Mouse (Mus musculus): ENCODE measurements at regions not wholly inside any gene's neighbourhood (a gene's known extent, or its start where the extent isn't known, plus 50 kb on each side); places are given as distances from the start of the nearest gene placed in this dataset.

DNA sequence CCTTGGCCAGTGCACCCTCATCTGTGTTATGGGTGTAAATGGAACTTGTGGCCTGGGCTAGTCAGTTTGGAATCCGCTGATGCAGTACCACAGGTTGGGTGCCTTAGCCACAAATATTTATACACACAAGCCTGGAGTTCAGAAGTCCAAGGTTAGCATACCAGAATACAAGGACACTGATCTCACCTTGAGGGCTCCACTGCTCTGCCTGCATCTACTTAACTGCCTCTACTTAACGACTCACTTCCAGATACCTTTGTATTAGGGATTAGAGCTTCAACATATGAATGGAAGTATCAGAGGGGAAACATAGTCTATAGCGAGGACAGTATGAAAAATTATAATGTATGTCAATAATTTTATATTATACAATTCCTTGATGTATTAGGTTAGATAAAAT lies 57.5 kb downstream of the Tmem174 start:
- H3K9me3 ChIP-seq (ENCODE audit: control insufficient read depth, low read length): no peaks in the 10 kb centered on the region
- no peak overlapping the region for H3K27ac ChIP-seq (replicated peaks; ENCODE audit: low read depth, low read length)
- H3K36me3 ChIP-seq (ENCODE audit: control insufficient read depth, insufficient read depth, low read length): no peaks in the 10 kb centered on the region
- DNase-seq (ENCODE audit: low spot score) (no peak), ATAC-seq (ENCODE audit: insufficient number of reproducible peaks, low FRiP score, low TSS enrichment, low read depth) (no peak)
- H3K9ac ChIP-seq (ENCODE audit: low read length): no peak overlapping the region
- H3K4me1 ChIP-seq (ENCODE audit: control insufficient read depth, insufficient read depth, low read length): no peaks in the 10 kb centered on the region
- peaks cover 9% of the 10 kb centered on the region; the same call in 1 of the 2 replicates for H3K27me3 ChIP-seq (ENCODE audit: control insufficient read depth, insufficient read depth, low read length)
- no peak overlapping the region for H3K4me2 ChIP-seq (ENCODE audit: low read depth, severe bottlenecking)
- no peak overlapping the region for H3K4me3 ChIP-seq (ENCODE audit: low read depth, low read length)
- WGBS: 81% methylated on average over 3 of the region's 3 CpGs

DNA sequence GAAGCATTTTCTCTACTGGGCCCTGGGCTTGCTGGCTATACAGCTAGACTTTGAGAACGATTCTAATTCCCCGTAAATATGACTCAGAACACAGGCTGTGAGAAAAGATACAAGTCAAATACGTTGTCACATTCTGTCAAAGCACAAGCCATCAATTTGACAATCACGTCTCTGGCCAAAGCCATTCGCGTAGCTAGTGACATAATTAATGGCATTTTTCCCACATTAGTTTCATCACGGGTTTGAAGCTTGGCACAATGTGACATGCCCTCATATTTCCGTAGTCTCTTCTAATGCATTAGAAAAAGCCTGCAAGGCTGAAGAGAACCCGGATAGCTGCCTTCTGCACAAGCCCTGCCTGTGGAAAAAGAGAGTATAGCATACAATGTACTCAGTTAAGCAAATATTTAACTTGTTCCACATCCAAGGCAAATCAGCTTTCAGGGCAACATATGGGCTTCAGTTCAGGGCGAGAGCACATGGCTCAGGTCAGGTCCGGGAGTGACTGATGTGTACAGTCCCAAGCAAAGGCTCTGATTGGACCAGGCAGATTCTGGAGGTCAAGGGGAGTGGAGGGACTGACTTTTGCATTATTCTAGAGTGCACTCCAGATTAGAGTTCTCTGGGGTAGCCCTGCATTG lies 58.7 kb downstream of the Tmem174 start:
- no peak overlapping the region for H3K4me2 ChIP-seq (ENCODE audit: low read depth, severe bottlenecking)
- DNase-seq (ENCODE audit: low spot score): no peak
- H3K27me3 ChIP-seq (ENCODE audit: control insufficient read depth, insufficient read depth, low read length): peaks cover 9% of the 10 kb centered on the region
- no peak for ATAC-seq (ENCODE audit: insufficient number of reproducible peaks, low FRiP score, low TSS enrichment, low read depth)
- no peaks in the 10 kb centered on the region; the same call in 1 of the 2 replicates for H3K4me1 ChIP-seq (ENCODE audit: control insufficient read depth, insufficient read depth, low read length)
- H3K27ac ChIP-seq (replicated peaks; ENCODE audit: low read depth, low read length): no peak overlapping the region
- no peak overlapping the region for H3K4me3 ChIP-seq (ENCODE audit: low read depth, low read length)
- H3K9me3 ChIP-seq (ENCODE audit: control insufficient read depth, low read length): no peaks in the 10 kb centered on the region
- 69% methylated on average over 11 of the region's 11 CpGs for WGBS
- no peak overlapping the region for H3K9ac ChIP-seq (ENCODE audit: low read length)
- no peaks in the 10 kb centered on the region for H3K36me3 ChIP-seq (ENCODE audit: control insufficient read depth, insufficient read depth, low read length)

DNA sequence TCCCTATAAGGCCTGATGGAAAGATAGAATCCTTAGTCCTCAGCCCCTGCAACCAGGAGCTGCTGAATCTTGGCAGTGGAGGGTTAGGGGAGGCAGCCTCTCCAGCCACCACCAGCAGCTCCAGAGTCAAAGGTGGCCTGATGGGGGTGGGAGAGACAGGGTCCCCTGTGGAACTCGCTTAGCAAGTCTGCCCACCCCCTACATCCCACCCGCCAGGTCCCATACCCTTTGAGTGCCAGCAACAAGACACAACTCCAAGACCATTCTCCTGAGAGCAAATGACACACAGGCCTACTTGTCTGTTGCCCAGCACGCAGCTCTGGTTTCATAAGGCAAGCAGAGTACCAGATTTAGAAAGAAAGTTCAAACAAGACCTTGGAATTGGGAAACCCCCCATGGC lies 61.1 kb downstream of the Tmem174 start:
- no peak overlapping the region for H3K4me2 ChIP-seq (ENCODE audit: low read depth, severe bottlenecking)
- H3K27me3 ChIP-seq (ENCODE audit: control insufficient read depth, insufficient read depth, low read length): peaks cover 22% of the 10 kb centered on the region
- no peak overlapping the region for H3K9ac ChIP-seq (ENCODE audit: low read length)
- 62% methylated on average over 3 of the region's 3 CpGs for WGBS
- no peaks in the 10 kb centered on the region for H3K36me3 ChIP-seq (ENCODE audit: control insufficient read depth, insufficient read depth, low read length)
- DNase-seq (ENCODE audit: low spot score): no peak
- H3K4me3 ChIP-seq (ENCODE audit: low read depth, low read length): no peak overlapping the region
- peaks cover 9% of the 10 kb centered on the region for H3K4me1 ChIP-seq (ENCODE audit: control insufficient read depth, insufficient read depth, low read length)
- ATAC-seq (ENCODE audit: insufficient number of reproducible peaks, low FRiP score, low TSS enrichment, low read depth): no peak
- no peak overlapping the region for H3K27ac ChIP-seq (replicated peaks; ENCODE audit: low read depth, low read length)
- no peaks in the 10 kb centered on the region for H3K9me3 ChIP-seq (ENCODE audit: control insufficient read depth, low read length)

DNA sequence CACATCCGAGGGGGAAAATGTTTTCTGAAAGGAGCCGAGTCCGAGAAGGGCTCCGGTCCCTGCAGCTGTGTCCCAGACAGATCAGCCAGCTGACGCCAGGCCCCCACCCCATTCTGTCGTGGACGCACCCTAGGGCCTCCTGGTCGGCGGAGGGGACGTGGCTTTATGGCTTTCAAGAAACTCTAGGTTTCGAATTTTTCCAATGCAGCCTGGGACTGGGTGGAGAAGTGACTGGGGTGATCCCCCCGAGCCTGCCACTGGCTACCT lies 63.2 kb downstream of the Tmem174 start:
- Histone ChIP-seq H3K27me3 (ENCODE audit: control insufficient read depth, insufficient read depth, low read length) (peaks cover 27% of the 10 kb centered on the region), H3K27ac (replicated peaks; ENCODE audit: low read depth, low read length) (no peak overlapping the region), H3K9me3 (ENCODE audit: control insufficient read depth, low read length) (no peaks in the 10 kb centered on the region), H3K4me1 (ENCODE audit: control insufficient read depth, insufficient read depth, low read length) (peaks cover 9% of the 10 kb centered on the region), H3K4me3 (ENCODE audit: low read depth, low read length) (no peak overlapping the region), H3K4me2 (ENCODE audit: low read depth, severe bottlenecking) (no peak overlapping the region), H3K36me3 (ENCODE audit: control insufficient read depth, insufficient read depth, low read length) (no peaks in the 10 kb centered on the region), H3K9ac (ENCODE audit: low read length) (no peak overlapping the region)
- ATAC-seq (ENCODE audit: insufficient number of reproducible peaks, low FRiP score, low TSS enrichment, low read depth) (no peak), DNase-seq (ENCODE audit: low spot score) (no peak)
- WGBS: 32% methylated on average over 12 of the region's 12 CpGs

DNA sequence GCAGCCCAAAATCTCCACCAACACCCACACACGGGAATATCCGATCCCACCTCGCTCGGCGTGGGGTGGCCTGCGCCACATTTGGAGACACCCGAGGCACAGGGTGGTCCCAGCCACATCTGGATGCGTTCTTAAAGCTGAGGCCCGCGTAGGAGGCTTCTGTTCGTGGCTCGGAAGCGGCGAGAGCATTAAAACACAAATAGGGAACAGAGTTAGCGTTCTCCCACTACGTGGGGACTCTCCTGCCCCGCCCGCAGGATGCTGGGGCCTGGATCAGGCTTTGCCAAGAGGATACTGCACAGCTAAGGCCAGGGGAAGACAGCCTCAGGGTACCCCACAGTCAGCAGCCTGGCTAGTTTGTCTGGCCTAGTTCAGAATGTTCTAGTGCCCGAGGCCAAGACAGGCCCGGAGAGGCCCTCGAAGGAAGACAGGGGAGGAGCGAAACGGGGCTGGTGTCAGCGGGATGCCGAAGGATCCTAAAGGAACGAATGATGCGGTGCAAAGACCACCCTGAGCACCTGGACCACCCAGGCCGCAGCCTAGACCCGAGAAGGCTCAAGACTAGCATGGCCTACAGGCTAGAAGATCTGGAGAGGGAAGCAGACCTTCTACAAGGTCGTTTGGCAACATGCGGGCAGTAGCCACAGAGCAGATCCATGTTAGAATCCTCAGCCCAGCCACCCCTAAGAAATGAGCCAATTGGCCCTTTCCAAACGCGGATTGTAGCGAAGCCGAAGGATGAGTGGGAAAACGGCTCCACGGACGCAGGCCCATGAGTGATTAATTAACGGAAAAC lies 63.8 kb downstream of the Tmem174 start:
- Histone ChIP-seq H3K27me3 (ENCODE audit: control insufficient read depth, insufficient read depth, low read length) (peaks cover 27% of the 10 kb centered on the region), H3K27ac (replicated peaks; ENCODE audit: low read depth, low read length) (no peak overlapping the region)

DNA sequence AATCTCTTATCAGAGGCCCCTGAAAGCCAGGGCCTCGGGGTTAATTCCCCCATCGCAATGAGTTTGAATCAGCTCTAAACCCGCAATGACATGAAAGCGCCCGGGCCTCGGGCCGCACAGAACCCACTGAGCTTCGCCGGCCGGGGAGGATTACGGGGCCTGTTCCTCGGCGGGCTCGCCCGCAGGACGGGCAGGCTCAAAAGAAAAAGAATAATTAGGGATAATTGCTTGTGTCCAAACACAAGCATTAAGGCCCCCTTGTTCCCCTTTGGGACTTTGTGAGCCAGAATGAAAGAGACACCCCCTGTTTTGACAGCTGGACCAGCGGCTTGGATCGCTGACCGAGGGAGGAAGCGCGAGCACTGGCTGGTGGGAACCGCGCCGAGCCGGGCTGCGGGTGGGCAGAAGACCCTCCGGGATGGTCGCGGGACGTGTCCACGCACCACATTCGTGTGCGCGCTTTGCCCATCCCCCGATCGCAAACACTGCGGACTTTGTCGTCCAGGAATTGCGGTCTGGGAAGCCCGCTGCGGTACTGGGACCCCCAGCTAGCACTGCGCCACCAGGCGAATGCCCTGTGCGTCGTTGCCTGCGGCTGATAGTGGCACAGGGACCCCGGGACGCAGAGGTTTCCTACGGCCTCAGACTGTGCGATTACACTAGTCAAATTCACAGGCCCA lies 64.5 kb downstream of the Tmem174 start:
- Histone ChIP-seq H3K4me3 (ENCODE audit: low read depth, low read length) (peak overlapping the region; percentile 29), H3K9ac (ENCODE audit: low read length) (no peak overlapping the region), H3K27ac (replicated peaks; ENCODE audit: low read depth, low read length) (no peak overlapping the region), H3K4me2 (ENCODE audit: low read depth, severe bottlenecking) (peak overlapping the region; percentile 55), H3K36me3 (ENCODE audit: control insufficient read depth, insufficient read depth, low read length) (no peaks in the 10 kb centered on the region), H3K27me3 (ENCODE audit: control insufficient read depth, insufficient read depth, low read length) (peaks cover 27% of the 10 kb centered on the region), H3K9me3 (ENCODE audit: control insufficient read depth, low read length) (no peaks in the 10 kb centered on the region), H3K4me1 (ENCODE audit: control insufficient read depth, insufficient read depth, low read length) (peaks cover 9% of the 10 kb centered on the region)
- under 1% methylated on average over 50 of the region's 50 CpGs for WGBS
- ATAC-seq (ENCODE audit: insufficient number of reproducible peaks, low FRiP score, low TSS enrichment, low read depth): 0 out of 2 replicates have a peak, but pooled peaks have one; percentile 45
- DNase-seq (ENCODE audit: low spot score): peak; percentile 65

More for the DNA sequence above, 63.8 kb downstream of the Tmem174 start:
- Histone ChIP-seq H3K4me1 (ENCODE audit: control insufficient read depth, insufficient read depth, low read length) (peaks cover 9% of the 10 kb centered on the region), H3K4me2 (ENCODE audit: low read depth, severe bottlenecking) (peak overlapping the region; percentile 55), H3K9ac (ENCODE audit: low read length) (no peak overlapping the region), H3K4me3 (ENCODE audit: low read depth, low read length) (peak overlapping the region; percentile 29), H3K9me3 (ENCODE audit: control insufficient read depth, low read length) (no peaks in the 10 kb centered on the region), H3K36me3 (ENCODE audit: control insufficient read depth, insufficient read depth, low read length) (no peaks in the 10 kb centered on the region)
- WGBS: 14% methylated on average over 39 of the region's 39 CpGs
- peak; percentile 53 for DNase-seq (ENCODE audit: low spot score)
- ATAC-seq (ENCODE audit: insufficient number of reproducible peaks, low FRiP score, low TSS enrichment, low read depth): 0 out of 2 replicates have a peak, but pooled peaks have one; percentile 18

DNA sequence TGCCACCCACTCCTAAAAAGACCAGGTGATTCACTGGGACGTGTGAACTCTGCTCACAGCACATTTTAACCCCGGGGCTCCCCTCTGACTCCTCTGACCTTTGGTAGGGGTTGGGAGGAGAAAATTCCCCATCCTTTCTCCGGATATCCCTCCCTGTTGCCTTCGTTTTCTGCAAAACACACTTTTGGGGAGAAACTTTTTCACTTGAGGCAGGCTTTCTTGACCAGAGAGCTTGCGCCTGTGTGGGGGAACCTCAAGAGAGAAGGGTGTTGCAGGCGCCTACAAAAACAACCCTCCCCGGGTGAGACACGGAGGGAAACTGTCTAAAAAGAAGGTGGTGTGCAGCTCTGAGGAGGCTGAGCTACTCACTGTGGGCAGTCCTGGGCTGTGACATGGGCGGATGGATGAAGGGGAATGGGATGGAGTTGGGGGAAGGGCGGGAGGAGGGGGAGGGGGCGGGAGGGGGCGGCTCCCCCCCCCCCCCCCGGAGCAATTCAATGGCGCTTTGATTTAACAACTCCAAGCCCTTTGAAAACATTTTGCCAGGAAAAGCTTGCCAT lies 65.1 kb downstream of the Tmem174 start:
- Histone ChIP-seq H3K27me3 (ENCODE audit: control insufficient read depth, insufficient read depth, low read length) (peaks cover 27% of the 10 kb centered on the region), H3K4me1 (ENCODE audit: control insufficient read depth, insufficient read depth, low read length) (peaks cover 9% of the 10 kb centered on the region), H3K36me3 (ENCODE audit: control insufficient read depth, insufficient read depth, low read length) (no peaks in the 10 kb centered on the region), H3K9ac (ENCODE audit: low read length) (no peak overlapping the region), H3K4me2 (ENCODE audit: low read depth, severe bottlenecking) (peak overlapping the region; percentile 55), H3K9me3 (ENCODE audit: control insufficient read depth, low read length) (no peaks in the 10 kb centered on the region), H3K27ac (replicated peaks; ENCODE audit: low read depth, low read length) (no peak overlapping the region), H3K4me3 (ENCODE audit: low read depth, low read length) (peak overlapping the region; percentile 29)
- 3% methylated on average over 10 of the region's 14 CpGs for WGBS
- DNase-seq (ENCODE audit: low spot score) (no peak), ATAC-seq (ENCODE audit: insufficient number of reproducible peaks, low FRiP score, low TSS enrichment, low read depth) (no peak)

DNA sequence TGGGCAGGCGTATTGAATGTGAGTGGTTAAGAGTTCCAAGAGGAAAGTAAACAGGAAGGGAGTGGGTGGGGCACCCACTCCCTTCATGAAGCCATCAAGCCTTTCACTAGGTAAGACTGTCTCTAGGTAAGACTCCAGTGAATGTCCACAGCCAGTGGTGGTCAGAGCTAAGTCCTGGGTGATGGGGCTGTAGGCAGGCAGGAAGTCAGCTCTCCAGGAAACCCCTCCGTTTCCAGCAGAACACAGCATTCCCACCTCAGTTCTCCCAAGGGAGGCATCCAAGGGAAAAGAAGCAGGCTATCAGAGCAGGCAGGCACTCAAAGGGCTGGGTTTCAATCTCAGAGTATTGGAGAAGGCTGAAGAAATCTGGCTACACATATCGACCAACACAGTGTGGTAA lies 66.2 kb downstream of the Tmem174 start:
- no peak for ATAC-seq (ENCODE audit: insufficient number of reproducible peaks, low FRiP score, low TSS enrichment, low read depth)
- no peak overlapping the region for H3K27ac ChIP-seq (replicated peaks; ENCODE audit: low read depth, low read length)

More for the DNA sequence above, 66.2 kb downstream of the Tmem174 start:
- no peaks in the 10 kb centered on the region for H3K36me3 ChIP-seq (ENCODE audit: control insufficient read depth, insufficient read depth, low read length)
- WGBS: 52% methylated on average over 3 of the region's 3 CpGs
- H3K4me2 ChIP-seq (ENCODE audit: low read depth, severe bottlenecking): no peak overlapping the region
- no peak for DNase-seq (ENCODE audit: low spot score)
- peaks cover 9% of the 10 kb centered on the region for H3K4me1 ChIP-seq (ENCODE audit: control insufficient read depth, insufficient read depth, low read length)
- H3K9me3 ChIP-seq (ENCODE audit: control insufficient read depth, low read length): no peaks in the 10 kb centered on the region
- peaks cover 26% of the 10 kb centered on the region for H3K27me3 ChIP-seq (ENCODE audit: control insufficient read depth, insufficient read depth, low read length)
- no peak overlapping the region for H3K4me3 ChIP-seq (ENCODE audit: low read depth, low read length)
- no peak overlapping the region for H3K9ac ChIP-seq (ENCODE audit: low read length)
